Mouse (Mus musculus): Measurements from ENCODE around the gene Obscn. TPM values are rescaled to one million over a fixed set of nuclear protein-coding genes. Genes with fewer than 3 reads are reported as not detected.

Obscn gene
- total RNA-seq (2021): 10 to 100 TPM in 1 of 2 experiments, 1 to 10 TPM in 1; 9.0 to 22.3 TPM
- long read RNA-seq, experiment 1, partial matches to known transcripts: 2 of 10 reads
- long read RNA-seq, experiment 1, other reads (novel, unspliced or antisense): 8 of 10 reads
- long read RNA-seq, experiment 2, partial matches to known transcripts: 1 of 10 reads
- long read RNA-seq, experiment 2, other reads (novel, unspliced or antisense): 9 of 10 reads

DNA sequence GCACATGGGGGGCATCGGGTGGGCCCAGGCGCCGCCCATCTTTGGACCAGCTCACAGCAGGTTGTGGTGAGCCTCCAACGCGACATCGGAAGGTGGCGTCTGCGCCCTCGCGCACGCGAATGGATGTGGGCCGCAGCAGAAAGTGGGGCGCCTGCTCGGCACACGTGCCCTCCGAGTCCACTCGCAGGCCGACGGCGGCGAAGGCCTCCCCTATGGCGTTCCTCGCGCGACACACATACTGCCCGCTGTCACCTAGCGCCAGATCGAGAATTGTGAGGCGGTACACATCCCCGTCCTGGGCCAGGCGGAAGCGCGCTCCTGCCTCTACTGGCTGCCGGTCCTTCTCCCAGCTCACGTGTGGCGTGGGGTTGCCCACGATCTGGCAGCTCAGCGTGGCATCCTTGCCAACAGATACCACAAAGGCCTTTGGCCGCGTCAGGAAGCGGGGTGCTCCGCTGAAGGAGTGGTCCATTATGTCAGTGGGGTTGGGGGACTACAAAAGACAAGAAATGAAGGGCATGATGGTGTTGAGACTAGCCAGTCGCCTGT is at the start of gene Obscn:
TSS of gene Obscn (minus strand) at position 499 of the 549 bp plus-strand sequence.
- DNase-seq (ENCODE audit: low spot score in 2 of 2): no peak

DNA sequence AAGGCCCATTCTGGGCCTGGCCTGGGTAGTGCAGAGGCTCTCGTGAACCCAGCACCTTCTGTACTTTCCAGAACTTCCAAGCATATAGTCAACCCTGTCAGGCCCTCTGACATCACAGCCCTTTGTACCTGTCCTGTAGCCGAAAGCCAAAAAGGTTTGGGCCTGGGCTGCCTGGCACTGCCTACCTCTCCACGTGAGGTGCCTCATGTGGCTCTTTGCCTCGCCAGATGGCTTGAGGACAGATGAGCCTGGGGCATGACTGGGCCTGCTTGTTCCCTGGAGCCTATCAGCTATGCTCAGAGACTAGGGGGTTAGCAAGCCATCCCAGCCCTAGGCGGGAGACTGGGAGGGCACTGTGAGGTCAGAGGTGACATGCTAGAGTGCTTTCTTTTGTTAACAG is 49.3 kb upstream of the Obscn start:
- DNase-seq (ENCODE audit: low spot score in 2 of 2): no peak

DNA sequence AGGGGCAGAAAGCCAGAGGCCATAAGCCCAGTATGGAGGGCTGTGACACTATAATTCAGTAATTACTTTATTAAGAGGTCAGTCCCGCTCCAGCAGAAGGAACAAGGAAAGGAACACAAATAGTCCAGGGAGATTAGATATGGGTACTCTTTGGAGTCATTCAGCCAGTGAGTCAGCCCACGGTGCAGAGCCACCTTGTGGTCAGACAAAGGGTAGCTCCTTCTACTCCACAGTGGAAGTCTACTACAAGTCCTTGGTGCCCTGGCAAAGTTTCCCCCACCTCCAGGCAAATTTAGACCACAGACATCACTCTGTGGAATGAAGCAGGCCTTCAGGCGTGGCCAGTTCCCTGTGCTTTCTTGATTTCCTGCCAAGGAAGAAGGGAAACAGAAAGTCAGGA is 47.6 kb upstream of the Obscn start:
- no peak for DNase-seq (ENCODE audit: low spot score in 2 of 2)

DNA sequence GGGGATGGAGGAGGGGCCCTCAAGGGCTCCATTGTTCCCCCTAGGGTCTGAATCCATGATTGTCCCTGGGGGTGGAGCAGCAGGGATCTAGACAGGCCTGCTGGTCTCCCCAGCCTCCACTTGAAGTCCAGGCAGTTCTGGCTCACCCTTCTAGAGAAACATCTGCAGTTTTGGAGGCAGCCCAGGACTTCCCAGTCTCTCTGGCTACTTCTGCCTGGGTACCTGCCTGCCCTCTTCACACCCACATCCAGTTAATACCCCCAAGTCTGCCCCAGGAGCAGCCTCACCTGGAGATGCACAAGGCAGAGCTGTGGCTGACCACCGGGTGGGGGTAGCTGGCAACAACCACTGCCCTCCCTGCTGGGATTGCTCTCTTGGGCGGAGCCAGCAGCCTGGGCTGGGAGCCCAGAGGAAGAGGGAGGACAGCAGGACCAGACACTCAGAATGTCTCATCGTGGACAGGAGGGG is 46.7 kb upstream of the Obscn start, which contains the start of gene Gjc2:
TSS of gene Gjc2 (minus strand) at position 350 of the 468 bp plus-strand sequence.
- no peak for DNase-seq (ENCODE audit: low spot score in 2 of 2)

DNA sequence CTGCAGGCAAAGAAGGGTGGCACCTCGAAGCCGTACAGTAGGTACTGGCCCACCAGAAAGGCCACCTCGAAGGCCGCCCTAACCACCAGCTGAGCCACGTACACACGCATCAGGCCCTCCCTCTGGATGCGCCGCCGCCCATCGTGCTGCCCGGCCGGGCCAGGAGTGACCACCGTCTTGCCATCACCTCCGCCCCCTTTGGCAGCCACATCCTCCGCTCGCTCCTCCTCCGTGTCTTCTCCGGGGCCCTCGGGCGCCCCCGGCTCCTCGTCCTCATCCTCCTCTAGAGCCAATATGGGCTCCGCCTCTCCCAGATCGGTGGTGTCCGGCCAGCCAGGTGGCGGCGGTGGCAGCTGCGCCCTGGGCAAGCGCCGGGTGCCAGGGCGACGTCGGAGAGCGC is 40.7 kb upstream of the Obscn start:
- no peak for DNase-seq (ENCODE audit: low spot score in 2 of 2)

DNA sequence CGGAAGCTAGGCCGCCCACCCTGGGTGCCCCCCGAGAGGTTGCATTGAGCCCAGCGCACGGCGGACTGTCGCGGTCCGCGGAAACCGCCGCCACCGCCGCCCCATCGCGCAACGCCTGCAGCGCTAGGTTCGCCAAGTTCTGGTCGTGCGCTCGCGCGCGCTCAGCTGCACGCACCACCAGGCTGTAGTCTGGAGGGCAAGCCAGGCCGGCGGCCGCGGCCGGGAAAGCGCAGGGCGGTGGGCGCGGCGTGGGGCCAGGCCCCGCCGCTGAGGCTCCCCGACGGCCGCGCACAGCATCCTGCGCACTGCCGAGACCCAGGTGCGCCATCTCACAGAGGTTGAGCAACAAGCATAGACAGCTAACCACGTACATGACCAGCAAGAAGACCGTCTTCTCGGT is 40.3 kb upstream of the Obscn start:
- no peak for DNase-seq (ENCODE audit: low spot score in 2 of 2)

DNA sequence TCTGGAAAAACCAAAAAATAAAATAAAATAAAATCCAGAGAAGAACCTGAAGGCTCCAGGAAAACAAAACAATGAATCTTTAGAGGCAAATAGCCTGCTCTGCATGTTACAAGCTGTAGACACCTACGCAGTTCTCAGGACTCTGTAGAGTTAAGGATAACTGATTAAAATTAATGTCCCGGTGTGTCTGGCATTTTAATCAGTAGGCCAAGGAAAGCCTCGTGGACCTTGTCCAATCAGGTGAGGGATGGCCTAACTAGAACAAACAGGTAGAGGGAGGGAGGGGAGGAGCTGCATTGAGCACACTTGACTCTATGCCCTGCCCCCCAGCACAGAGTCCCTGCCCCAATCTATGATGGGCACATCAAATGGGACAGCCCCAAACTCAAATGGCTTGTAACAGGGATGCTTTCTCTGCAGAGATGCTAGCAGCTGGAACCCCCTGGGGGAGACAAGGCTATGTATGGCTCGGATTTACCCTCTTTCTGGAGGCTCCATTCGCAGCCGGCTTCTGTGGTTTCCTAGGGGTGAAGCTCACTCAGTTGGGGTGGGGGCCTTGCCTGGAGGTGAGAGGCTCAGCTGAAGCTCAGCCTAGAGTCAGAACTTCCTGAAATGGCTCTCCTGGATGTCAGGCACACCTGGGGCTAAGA is 38.1 kb upstream of the Obscn start:
- DNase-seq (ENCODE audit: low spot score in 2 of 2): no peak

DNA sequence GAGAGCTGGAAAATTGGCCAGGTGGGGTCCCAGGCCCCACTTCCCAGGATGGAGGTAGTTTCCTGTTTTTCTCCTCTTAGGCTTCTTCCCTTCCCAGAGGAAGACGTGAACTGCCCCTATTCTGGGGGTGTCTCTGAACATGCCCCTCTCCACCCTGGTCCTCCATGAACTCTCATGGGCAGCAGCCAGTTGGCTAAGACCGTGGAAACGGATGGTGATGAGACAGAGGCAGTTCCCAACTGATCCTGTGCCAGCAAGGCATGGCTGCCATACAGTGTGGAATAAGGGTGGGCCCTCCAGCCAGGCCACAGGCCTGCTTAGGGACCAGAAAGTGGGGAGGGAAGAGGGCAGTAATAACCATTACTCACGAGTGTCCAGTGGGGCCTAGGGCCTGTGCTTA is 34.3 kb upstream of the Obscn start:
- no peak for DNase-seq (ENCODE audit: low spot score in 2 of 2)

DNA sequence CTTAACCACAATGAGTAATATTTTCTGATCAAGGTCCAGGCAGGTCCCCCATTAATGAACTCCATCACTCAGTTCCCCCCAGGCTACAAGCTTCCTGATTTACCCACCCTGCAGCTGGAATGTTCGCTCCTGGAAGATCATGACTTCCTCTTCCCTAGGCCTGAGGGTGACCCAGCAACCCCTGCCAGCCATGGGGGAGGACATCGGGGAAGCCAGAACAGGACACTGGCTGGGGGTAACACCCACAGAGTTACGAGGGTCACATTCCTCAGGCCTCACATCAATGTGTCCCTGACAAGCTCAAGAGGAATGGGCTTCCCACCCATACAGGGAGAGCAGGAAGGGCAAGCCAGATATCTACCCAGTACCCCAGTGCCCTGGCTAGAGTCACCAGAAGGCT is 33.6 kb upstream of the Obscn start:
- DNase-seq (ENCODE audit: low spot score in 2 of 2): no peak

DNA sequence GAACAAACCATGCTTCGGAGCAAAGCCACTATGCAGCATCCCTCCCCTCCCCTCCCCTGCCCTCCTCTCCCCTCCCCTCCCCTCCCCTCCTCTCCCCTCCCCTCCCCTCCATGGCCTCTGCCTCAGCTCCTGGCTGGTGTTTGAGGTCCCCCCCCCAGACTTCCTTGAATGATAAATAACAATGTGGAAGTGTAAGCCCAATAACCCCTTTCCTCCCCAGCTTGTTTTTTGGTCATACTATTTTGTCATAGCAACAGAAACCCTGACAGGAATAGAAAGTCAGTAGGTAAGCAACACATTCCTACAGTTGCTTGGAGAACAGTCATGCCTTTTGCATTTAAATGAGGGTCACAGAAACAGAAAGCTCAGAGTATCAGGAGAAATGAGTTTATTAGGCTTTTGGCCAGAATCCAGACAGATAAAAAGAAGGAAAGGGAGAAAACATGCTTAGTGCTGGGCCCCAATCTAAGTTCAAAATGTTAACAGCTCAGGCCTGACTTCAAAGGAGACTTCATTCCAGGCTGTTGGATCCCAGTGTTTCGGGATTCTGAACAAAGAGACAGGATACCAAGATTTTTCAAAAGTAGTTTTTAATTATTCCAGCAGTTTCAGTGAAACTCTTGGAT is 29.5 kb upstream of the Obscn start:
- no peak for DNase-seq (ENCODE audit: low spot score in 2 of 2)

DNA sequence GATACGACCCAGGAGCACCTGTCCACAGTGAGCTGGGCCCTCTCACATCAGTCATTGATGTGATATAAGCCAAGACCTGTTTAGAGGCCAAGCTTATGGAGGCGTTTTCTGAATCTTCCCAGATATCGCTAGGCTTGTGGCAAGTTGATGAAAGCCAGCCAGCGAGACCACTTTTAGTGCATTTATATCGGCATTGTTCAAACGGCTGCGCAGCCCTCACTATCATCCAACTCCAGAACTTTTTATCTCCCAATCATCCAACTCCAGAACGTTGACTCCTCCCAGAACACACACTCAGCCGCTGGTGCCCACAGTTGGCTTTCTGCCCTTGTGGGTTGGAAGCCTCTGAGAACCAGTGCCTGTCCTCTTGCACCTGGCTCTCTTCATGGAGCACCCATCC is 28.2 kb upstream of the Obscn start:
- no peak for DNase-seq (ENCODE audit: low spot score in 2 of 2)

DNA sequence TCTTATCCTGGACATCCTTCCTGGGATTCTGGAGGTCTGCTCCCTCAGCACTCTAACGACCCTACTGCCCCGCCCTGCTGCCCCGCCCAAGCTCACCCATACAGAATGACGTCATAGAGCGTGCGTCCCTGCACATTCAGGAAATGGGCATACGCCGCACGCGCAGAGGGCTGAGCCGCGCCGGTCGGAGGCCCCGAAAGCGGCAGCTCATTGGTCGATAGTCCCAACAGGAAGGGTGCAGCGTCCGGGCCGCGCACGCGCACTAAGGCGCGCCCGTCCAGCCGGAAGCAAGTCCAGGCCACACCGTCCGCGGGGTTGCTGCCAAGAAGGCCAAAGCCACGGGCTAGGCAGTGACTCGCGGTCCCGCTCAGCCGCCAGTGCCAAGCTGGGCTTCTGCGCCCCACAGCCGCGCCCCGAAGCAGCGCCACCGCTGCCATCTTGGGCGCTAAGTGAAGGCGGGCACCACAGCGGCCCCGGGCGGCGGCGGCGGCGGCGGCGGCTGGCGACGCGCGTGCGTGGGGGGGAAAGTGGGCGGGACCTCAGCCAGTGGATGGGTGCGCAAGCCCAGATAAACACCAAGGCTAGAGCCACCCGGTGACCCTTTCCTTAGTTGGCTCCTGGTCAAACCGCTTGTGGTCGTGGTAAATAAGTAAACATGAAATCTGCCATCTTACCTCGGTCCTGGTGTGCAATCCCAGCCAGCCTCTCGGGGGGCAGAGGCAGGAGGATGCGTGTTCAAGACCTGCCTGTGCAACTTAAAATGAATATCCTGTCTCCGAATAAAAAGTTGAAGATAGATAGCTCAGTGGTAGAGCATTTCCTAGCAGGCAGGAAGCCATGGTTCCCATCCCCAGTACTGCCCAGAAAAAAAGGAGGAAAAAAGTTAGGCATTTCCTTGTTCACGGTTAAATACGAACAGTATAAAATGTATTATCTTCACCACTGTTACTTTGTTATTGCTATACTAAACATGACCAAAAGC is 27.3 kb upstream of the Obscn start, which contains the start of gene Iba57:
TSS of gene Iba57 (minus strand) at position 485 of the 982 bp plus-strand sequence.
- peak; percentile 86 to 95 for DNase-seq (ENCODE audit: low spot score in 2 of 2)

DNA sequence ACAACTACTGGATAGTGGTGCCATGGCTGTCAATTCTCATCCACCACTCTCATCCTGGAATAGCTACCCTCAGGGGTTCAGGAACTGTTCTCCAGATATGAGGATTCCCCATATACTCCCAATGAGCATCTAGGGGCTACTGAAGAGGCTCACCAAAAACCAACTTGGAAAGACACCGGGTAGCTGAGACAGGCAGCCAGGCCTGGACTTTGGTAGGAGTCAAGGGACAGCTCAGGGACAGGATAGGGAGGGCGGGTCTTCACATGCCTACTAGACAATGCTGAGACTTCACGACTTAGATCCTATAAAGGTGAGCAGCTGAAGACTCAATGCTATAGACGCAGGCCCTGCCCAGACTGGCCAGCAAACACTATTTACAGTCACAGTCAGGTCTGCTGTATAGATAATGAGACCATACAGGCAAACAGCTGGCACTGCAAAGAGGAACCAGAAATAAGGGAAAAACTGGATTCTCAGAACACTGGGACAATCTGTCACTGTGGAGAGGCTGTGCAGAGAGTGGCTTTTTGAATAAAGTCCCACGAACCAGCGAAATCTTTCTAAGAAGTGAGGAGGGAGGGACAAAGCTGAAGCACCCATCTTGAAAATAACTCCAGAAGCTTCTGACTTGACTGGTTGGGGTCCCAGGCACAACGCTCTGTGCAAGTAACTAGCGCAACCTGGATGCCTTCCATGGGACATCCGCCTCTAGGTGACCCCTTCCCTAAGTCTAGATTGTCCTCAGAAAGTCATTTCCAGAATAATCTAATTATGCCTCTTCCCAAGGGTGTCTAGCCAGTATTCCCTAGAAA is 26.4 kb upstream of the Obscn start:
- DNase-seq (ENCODE audit: low spot score in 2 of 2): no peak

DNA sequence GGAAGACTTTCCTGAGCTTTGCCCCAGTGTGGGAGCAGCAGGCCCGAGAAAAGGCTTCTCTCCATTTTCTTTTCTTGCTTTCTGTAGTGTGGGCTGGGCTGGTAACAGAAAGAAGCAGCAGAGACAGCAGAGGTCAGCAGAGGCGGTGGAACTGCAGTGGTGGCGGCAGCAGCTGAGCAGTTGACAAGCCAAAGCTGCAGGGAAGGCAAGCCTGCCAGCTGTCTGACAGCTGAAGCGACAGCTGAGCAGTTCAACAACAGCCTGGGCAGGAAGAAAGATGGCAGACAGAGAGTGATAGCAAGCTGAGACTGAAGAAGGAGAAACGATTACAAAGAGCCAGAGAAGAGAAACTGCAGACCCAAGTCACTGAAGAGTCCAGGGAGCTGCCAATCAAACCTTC is 25.2 kb upstream of the Obscn start:
- DNase-seq (ENCODE audit: low spot score in 2 of 2): no peak

DNA sequence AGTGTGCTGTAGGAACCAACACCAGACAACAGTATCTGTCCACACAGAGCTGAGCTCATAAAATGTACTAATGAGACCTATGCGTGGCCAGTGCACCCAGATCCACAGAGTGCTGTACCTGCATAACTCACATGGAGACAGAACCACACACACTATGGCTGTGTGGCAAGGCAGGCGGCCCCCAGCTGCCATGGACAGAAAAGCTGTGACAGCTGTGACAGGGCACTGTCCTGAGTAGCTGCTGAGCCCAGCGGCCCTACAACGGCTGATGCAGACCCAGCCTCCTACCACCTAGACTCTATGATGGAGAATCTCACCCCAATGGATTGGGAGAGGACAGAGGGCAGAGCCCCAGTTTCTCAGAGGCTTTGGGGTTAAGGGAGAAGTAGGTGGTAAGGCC is 23.4 kb upstream of the Obscn start:
- DNase-seq (ENCODE audit: low spot score in 2 of 2): no peak

DNA sequence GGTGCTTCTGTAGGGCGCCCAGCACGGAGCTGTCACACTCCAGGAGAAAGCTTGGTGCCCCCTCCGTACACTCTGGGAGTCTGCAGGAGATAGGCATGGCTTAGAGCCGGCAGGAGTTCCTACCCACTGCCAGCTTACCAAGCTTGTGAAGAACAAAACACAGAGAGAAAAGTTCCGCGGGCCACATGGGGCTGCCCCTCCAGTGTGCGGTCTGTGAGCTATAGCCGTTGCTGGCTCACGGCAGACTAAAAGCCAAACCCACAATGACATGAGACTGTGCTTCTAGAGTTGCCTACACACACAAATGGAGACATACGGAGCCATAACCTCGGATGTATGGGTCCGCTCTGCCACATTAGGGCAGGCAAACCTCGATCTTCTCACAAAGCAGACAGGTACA is 22.9 kb upstream of the Obscn start:
- no peak for DNase-seq (ENCODE audit: low spot score in 2 of 2)

DNA sequence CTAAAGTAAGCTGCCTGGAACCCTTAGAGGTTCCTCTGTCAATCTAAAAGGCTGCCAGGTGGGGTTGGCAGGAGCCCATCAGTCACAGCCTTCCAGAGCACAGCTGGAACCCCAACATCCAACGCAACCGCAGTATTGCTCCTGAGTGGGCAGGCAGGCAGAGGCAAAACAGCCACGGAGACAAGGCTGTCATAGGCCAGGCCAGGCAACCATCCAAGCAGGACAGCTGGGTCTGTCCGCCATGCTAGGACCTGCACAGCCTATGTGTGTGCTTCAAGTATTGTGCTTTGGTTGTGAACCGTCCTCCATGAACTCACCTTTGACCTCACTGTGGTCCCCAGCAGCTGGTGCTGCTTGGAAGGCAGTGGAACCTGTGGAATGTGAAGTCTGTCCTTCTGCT is 19.7 kb upstream of the Obscn start:
- no peak for DNase-seq (ENCODE audit: low spot score in 2 of 2)

DNA sequence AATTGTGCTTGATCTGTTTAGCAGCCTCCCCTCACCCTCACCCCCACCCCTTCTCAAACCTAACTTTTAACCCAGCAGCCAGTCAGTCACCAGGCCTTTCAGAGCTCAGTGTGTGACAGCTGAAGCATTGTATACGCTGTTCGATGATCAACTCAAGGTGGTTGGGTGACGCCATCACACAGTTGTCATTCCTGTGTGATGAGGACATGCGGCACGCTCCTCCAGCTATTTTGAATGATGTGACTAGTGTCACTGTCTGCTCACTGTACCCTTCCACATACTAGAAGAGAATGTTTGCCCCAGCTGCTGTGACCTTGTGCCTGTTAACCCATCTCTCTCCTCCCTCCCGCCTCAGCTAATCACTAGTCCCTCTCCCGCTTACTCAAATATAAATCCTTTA is 18.0 kb upstream of the Obscn start:
- DNase-seq (ENCODE audit: low spot score in 2 of 2): no peak

DNA sequence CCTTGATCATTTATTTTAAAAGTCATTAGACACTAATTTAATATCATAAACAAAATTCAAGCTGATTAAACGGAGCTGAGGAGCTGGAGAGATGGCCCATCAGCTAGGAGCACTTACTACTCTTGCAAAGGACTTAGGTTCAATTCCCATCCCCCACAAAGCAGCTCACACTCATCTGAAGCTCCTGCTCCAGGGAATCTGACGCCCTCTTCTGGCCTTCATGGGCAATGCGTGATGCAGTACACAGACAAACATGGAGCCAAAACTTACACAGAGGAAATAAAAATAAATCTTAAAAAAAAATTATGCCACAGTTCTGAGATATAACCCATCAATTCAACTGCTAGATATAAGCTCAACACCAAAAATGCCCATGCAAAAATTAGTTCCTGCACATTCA is 15.5 kb upstream of the Obscn start:
- DNase-seq (ENCODE audit: low spot score in 2 of 2): no peak

DNA sequence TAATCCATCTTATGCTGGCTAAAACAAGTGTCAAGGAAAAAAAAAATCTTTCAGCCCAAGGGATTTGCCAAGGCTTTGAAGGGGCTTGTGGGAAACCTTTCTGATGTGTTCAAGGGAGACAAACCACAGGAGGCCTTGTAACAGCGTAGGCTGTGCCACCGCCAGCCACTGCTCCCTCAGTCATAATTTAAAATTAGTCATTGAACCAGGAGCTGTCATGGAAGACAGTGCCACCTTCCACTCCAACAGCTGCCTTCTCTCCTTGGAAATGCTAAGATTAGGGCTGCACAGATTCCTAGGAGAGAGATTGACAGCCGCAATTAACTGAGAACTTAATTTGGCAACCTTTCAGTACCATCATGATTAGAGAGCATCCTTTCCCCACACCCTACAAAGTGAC is 13.1 kb upstream of the Obscn start:
- no peak for DNase-seq (ENCODE audit: low spot score in 2 of 2)

Measured in adrenal gland, postnatal 4 days (tissue).